Mouse (Mus musculus) small intestine, adult 2 months (tissue): ENCODE results near the gene Gm11213.

ENCODE experiments used
- CTCF ChIP-seq: fragments of 200-500 bp; IDR thresholded peaks from 2 replicates; pipeline ENCODE4 v1.5.1; 2012; ENCODE audit warnings: low read depth, mild to moderate bottlenecking, control low read depth, inconsistent platforms, low read length, moderate library complexity, mixed read lengths; ENCODE audit not compliant: insufficient replicate concordance, insufficient read length; ENCODE audit errors: extremely low read depth
- POLR2A ChIP-seq: fragments of 200-500 bp; IDR thresholded peaks from 2 replicates; pipeline ENCODE4 v1.6.1; 2012; ENCODE audit warnings: low read depth, mild to moderate bottlenecking, control low read depth, inconsistent platforms, low read length, moderate library complexity

DNA sequence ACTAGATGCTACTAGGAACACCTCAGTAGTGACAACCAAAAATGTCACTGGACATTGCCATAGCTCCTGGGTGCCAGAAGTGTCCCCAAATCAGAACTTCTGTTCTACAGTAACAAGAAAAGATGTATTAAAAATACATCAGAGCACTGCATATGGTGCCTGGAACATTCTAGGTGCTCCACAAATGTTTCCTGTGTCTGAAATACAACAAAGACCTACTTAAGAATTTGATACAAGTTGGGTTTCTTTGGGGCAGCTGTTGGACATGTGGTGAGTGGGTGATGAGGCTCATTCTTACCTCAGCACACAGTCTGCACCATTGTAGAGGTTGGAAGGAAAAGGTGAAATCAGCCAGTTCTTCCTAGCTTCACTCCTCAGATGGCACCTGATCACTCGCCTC, 52.2 kb downstream of the Gm11213 start:
- TF ChIP-seq CTCF = no peak
- no peak for TF ChIP-seq POLR2A
